Mouse (Mus musculus) olfactory bulb, adult 2 months (tissue): ENCODE data around the gene Bcl2.

Source experiments
- CTCF ChIP-seq: fragments of 200-500 bp; IDR thresholded peaks from 2 replicates; pipeline ENCODE4 v1.5.1; 2012; ENCODE audit warnings: low read depth, mild to moderate bottlenecking, low read length, moderate library complexity; ENCODE audit not compliant: insufficient read depth
- POLR2A ChIP-seq: fragments of 200-500 bp; IDR thresholded peaks from 2 replicates; pipeline ENCODE4 v1.6.1; 2012; ENCODE audit warnings: mild to moderate bottlenecking, low read depth, low read length, moderate library complexity; ENCODE audit not compliant: insufficient read depth

- TF ChIP-seq POLR2A (no peak), CTCF (no peak)
These were observed 163.5 kb downstream of the Bcl2 start for GRCm38 (mm10) chr1:106550580-106550979.
